Comparison of ENCODE assay signal across 8 mouse cellular contexts in genomic region chr7:28440739-28441138, GRCm38 (mm10). TPM values are rescaled to one million over a fixed set of nuclear protein-coding genes. Genes with fewer than 3 reads are reported as not detected.
DNase-seq lines count a peak whose midpoint lies in the region.

No protein-coding gene starts in this region.

- intact Hi-C loops in left cerebral cortex, postnatal 25 days (cut with DNase I): no loop called here

- DNase-seq in CD4-positive, CD25-positive, alpha-beta regulatory T cell, adult 2 months (ENCODE audit: low read depth, low spot score): peak; percentile 88
- DNase-seq in R1 (ENCODE audit: low read depth, low spot score): peak; percentile 86
- DNase-seq in kidney, adult 8-10 months: peak; percentile 29 to 33
- peak; percentile 73 to 75 for DNase-seq in lung, postnatal 4 days
- peak; percentile 88 for DNase-seq in thymus, postnatal 14 days
- DNase-seq in left cerebral cortex, adult 8-10 months (ENCODE audit: low spot score in 2 of 2): no peak
- no peak for DNase-seq in right cerebral cortex, postnatal 36 days (ENCODE audit: low spot score in 2 of 2)
- no peak for DNase-seq in left cerebral cortex, postnatal 25 days (ENCODE audit: low spot score in 2 of 2)

RNA-seq across cellular contexts. Expression of gene Gmfg, which starts 3.5 kb away (rescaled TPM):
- total RNA-seq in left cerebral cortex, adult 8-10 months (2022): 1 to 10 TPM in 2 of 4 experiments, under 1 TPM in 2; 0.38 to 5.7 (median 1.9) TPM
- total RNA-seq in left cerebral cortex, postnatal 25 days (2021): 1 to 10 TPM; 1.8 to 3.1 TPM

RNA-seq across cellular contexts. Expression of gene Lrfn1, which starts 11.0 kb away (rescaled TPM):
- 10 to 100 TPM; 77.6 to 83.2 (median 81.1) TPM for total RNA-seq in left cerebral cortex, adult 8-10 months (2022)
- 10 to 100 TPM; 81.6 to 91.4 TPM for total RNA-seq in left cerebral cortex, postnatal 25 days (2021)

RNA-seq across cellular contexts. Expression of gene Paf1, which starts 48.0 kb away (rescaled TPM):
- 10 to 100 TPM; 51.1 to 77.7 (median 63.9) TPM for total RNA-seq in left cerebral cortex, adult 8-10 months (2022)
- total RNA-seq in left cerebral cortex, postnatal 25 days (2021): 10 to 100 TPM; 62.4 to 64.0 TPM

RNA-seq across cellular contexts. Expression of gene Med29, which starts 48.2 kb away (rescaled TPM):
- 10 to 100 TPM; 13.2 to 17.4 (median 16.3) TPM for total RNA-seq in left cerebral cortex, adult 8-10 months (2022)
- 10 to 100 TPM; 19.0 to 22.2 TPM for total RNA-seq in left cerebral cortex, postnatal 25 days (2021)

Comparison
In these comparisons a context has a peak if more than half of its experiments do, and no peak if none do; other contexts are left out.
1. DNase-seq: peak in CD4-positive, CD25-positive, alpha-beta regulatory T cell, adult 2 months (single experiment), R1 (single experiment), kidney, adult 8-10 months (2 of 2), lung, postnatal 4 days (2 of 2) and thymus, postnatal 14 days (single experiment); none in left cerebral cortex, adult 8-10 months (0 of 2), right cerebral cortex, postnatal 36 days (0 of 2) and left cerebral cortex, postnatal 25 days (0 of 2).